In the genomic region with DNA sequence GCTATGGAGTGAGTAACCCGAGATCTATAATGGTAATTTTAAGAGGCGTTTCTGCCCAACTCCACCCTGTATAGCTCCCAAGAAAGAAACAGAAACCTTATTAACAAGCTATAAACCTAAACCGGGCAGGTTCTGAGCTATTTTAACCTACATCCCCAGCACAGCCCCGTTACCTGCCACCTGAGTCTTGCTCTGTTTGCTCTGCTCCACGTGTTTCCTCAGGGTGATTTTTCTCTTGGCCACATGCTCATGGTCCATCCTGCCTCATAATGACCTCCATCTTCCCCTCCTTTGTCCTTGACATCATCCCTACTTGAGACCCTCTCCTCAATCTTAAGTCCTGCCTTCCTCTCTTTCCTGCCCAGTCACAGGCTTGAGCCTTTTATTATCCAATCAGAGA, we compare ENCODE assay signal across 13 mouse cellular contexts. TPM values are rescaled to one million over a fixed set of nuclear protein-coding genes. Genes with fewer than 3 reads are reported as not detected.
DNase-seq lines count a peak whose midpoint lies in the region; ATAC-seq lines count a peak whose summit lies in the region.
"Had no signal": no experiment of that assay in that cellular context is flagged by ENCODE, and none has a peak within 500 bp of the region (broad histone marks: within the 10 kb centered on the region; RNA-seq: fewer than 3 reads in every experiment).

No protein-coding gene starts in this region.

- 88% methylated on average over 5 of the region's 5 CpGs for WGBS in heart, embryonic 16.5 days
- 91% methylated on average over 5 of the region's 5 CpGs for WGBS in neural tube, embryonic 12.5 days
- 89% methylated on average over 5 of the region's 5 CpGs for WGBS in limb, embryonic 10.5 days

- no peak overlapping the region for H3K27ac ChIP-seq in heart, embryonic 16.5 days (ENCODE audit: low read length)
- no peak overlapping the region for H3K27ac ChIP-seq in neural tube, embryonic 12.5 days
- no peak overlapping the region for H3K27ac ChIP-seq in limb, embryonic 10.5 days

- H3K4me3 ChIP-seq in heart, embryonic 16.5 days (ENCODE audit: low read length) = no peak overlapping the region
- no peak overlapping the region for H3K4me3 ChIP-seq in neural tube, embryonic 12.5 days
- H3K4me3 ChIP-seq in limb, embryonic 10.5 days = peak overlapping the region; percentile 10; the same call in 1 of the 2 replicates

- peak overlapping the region; percentile 28 for H3K4me2 ChIP-seq in heart, embryonic 16.5 days (ENCODE audit: low read depth, low read length)
- peak overlapping the region; percentile 30 for H3K4me2 ChIP-seq in neural tube, embryonic 12.5 days (replicated peaks)

- H3K27me3 ChIP-seq in heart, embryonic 16.5 days (ENCODE audit: control insufficient read depth, insufficient read depth, low read length) = no peaks in the 10 kb centered on the region
- H3K27me3 ChIP-seq in neural tube, embryonic 12.5 days (replicated peaks) = no peaks in the 10 kb centered on the region
- H3K27me3 ChIP-seq in limb, embryonic 10.5 days (ENCODE audit: low read depth, poor library complexity, severe bottlenecking) = no peaks in the 10 kb centered on the region

- no peak for DNase-seq in heart, postnatal 14 days
- DNase-seq in neural tube, embryonic 10.5 days (ENCODE audit: extremely low spot score, low spot score) = no peak
- DNase-seq in limb, embryonic 10.5 days (ENCODE audit: low spot score) = no peak
- no peak for DNase-seq in left cerebral cortex, postnatal 10 days (ENCODE audit: extremely low spot score in 1 of 2, low spot score in 2 of 2)
- DNase-seq in left cerebral cortex, postnatal 25 days (ENCODE audit: low spot score in 2 of 2) = no peak
- DNase-seq: cerebellum, adult 18-20 months; heart, postnatal 4 days; kidney, postnatal 14 days; layer of hippocampus, postnatal 36 days; lung, postnatal 4 days; thymus, postnatal 25 days had no signal

- H3K36me3 ChIP-seq in heart, embryonic 16.5 days (ENCODE audit: control insufficient read depth, insufficient read depth) = peaks cover 7% of the 10 kb centered on the region; the same call in 1 of the 2 replicates
- peaks cover 24% of the 10 kb centered on the region for H3K36me3 ChIP-seq in neural tube, embryonic 12.5 days
- H3K36me3 ChIP-seq in limb, embryonic 10.5 days = peaks cover 71% of the 10 kb centered on the region

- peaks cover 26% of the 10 kb centered on the region for H3K4me1 ChIP-seq in heart, embryonic 16.5 days (ENCODE audit: control insufficient read depth, insufficient read depth, low read length)
- H3K4me1 ChIP-seq in neural tube, embryonic 12.5 days = peaks cover 27% of the 10 kb centered on the region
- peaks cover 34% of the 10 kb centered on the region for H3K4me1 ChIP-seq in limb, embryonic 10.5 days

- H3K9me3 ChIP-seq in heart, embryonic 16.5 days (replicated peaks; ENCODE audit: control insufficient read depth, low read length) = no peaks in the 10 kb centered on the region
- no peaks in the 10 kb centered on the region for H3K9me3 ChIP-seq in neural tube, embryonic 12.5 days
- H3K9me3 ChIP-seq in limb, embryonic 10.5 days (replicated peaks) = no peaks in the 10 kb centered on the region

- H3K9ac ChIP-seq in heart, embryonic 16.5 days (ENCODE audit: low read length) = no peak overlapping the region
- H3K9ac ChIP-seq in neural tube, embryonic 12.5 days = no peak overlapping the region

- intact Hi-C loops in heart, postnatal 14 days (cut with DNase I) = no loop called here
- intact Hi-C loops in left cerebral cortex, postnatal 10 days (cut with DNase I) = loop anchor here (10.0 kb wide), 2 partner anchors 151 to 1241 kb away; no protein-coding TSS in a partner anchor
- intact Hi-C loops in left cerebral cortex, postnatal 25 days (cut with DNase I) = no loop called here

- ATAC-seq in heart, embryonic 16.5 days (replicated peaks; ENCODE audit: extremely low read depth, insufficient read depth, low FRiP score) = no peak
- no peak for ATAC-seq in neural tube, embryonic 12.5 days (ENCODE audit: low FRiP score, low read depth)

RNA-seq across cellular contexts. Expression of gene Haspin, which starts 3.9 kb away (rescaled TPM):
- 12.0 and 13.6 TPM in 2 replicates for polyA plus RNA-seq in heart, embryonic 16.5 days (2015; fragmentation: Nextera tagmentation; extraction: Ambion mirVana)
- total RNA-seq in heart, postnatal 14 days (2021) = 1 to 10 TPM in 1 of 2 experiments, under 1 TPM in 1; 0.81 to 1.3 TPM
- polyA plus RNA-seq in neural tube, embryonic 12.5 days (2016; fragmentation: Nextera tagmentation; extraction: Ambion mirVana) = 11.0 and 11.1 TPM in 2 replicates
- polyA plus RNA-seq in limb, embryonic 10.5 days (2016; fragmentation: Nextera tagmentation; extraction: Ambion mirVana) = 25.5 and 25.7 TPM in 2 replicates
- under 1 TPM; 0.75 to 0.92 TPM for total RNA-seq in left cerebral cortex, postnatal 10 days (2021)
- under 1 TPM; 0.21 to 0.25 TPM for total RNA-seq in left cerebral cortex, postnatal 25 days (2021)

RNA-seq across cellular contexts. Expression of gene P2rx5, which starts 26.0 kb away (rescaled TPM):
- polyA plus RNA-seq in heart, embryonic 16.5 days (2015; fragmentation: Nextera tagmentation; extraction: Ambion mirVana) = 2.2 and 2.9 TPM in 2 replicates
- total RNA-seq in heart, postnatal 14 days (2021) = 1 to 10 TPM; 6.9 to 7.7 TPM
- polyA plus RNA-seq in neural tube, embryonic 12.5 days (2016; fragmentation: Nextera tagmentation; extraction: Ambion mirVana) = 0.22 and 0.30 TPM in 2 replicates
- polyA plus RNA-seq in limb, embryonic 10.5 days (2016; fragmentation: Nextera tagmentation; extraction: Ambion mirVana) = 0.20 and 0.24 TPM in 2 replicates
- total RNA-seq in left cerebral cortex, postnatal 10 days (2021) = under 1 TPM; 0.32 to 0.54 TPM
- under 1 TPM; 0.32 to 0.44 TPM for total RNA-seq in left cerebral cortex, postnatal 25 days (2021)

RNA-seq across cellular contexts. Expression of gene Emc6, which starts 42.6 kb away (rescaled TPM):
- polyA plus RNA-seq in heart, embryonic 16.5 days (2015; fragmentation: Nextera tagmentation; extraction: Ambion mirVana) = 105 and 113 TPM in 2 replicates
- total RNA-seq in heart, postnatal 14 days (2021) = 10 to 100 TPM; 72.4 to 75.5 TPM
- polyA plus RNA-seq in neural tube, embryonic 12.5 days (2016; fragmentation: Nextera tagmentation; extraction: Ambion mirVana) = 122 and 129 TPM in 2 replicates
- polyA plus RNA-seq in limb, embryonic 10.5 days (2016; fragmentation: Nextera tagmentation; extraction: Ambion mirVana) = 114 and 133 TPM in 2 replicates
- total RNA-seq in left cerebral cortex, postnatal 10 days (2021) = 10 to 100 TPM; 59.7 to 65.4 TPM
- total RNA-seq in left cerebral cortex, postnatal 25 days (2021) = 10 to 100 TPM; 55.6 to 55.9 TPM

RNA-seq across cellular contexts. Expression of gene Tax1bp3, which starts 42.7 kb away (rescaled TPM):
- 237 and 257 TPM in 2 replicates for polyA plus RNA-seq in heart, embryonic 16.5 days (2015; fragmentation: Nextera tagmentation; extraction: Ambion mirVana)
- 10 to 100 TPM; 55.3 to 62.3 TPM for total RNA-seq in heart, postnatal 14 days (2021)
- polyA plus RNA-seq in neural tube, embryonic 12.5 days (2016; fragmentation: Nextera tagmentation; extraction: Ambion mirVana) = 198 and 205 TPM in 2 replicates
- 190 and 226 TPM in 2 replicates for polyA plus RNA-seq in limb, embryonic 10.5 days (2016; fragmentation: Nextera tagmentation; extraction: Ambion mirVana)
- 10 to 100 TPM; 18.2 to 20.2 TPM for total RNA-seq in left cerebral cortex, postnatal 10 days (2021)
- total RNA-seq in left cerebral cortex, postnatal 25 days (2021) = 10 to 100 TPM; 10.2 to 11.3 TPM

RNA-seq across cellular contexts. Expression of gene Itgae, which starts 43.8 kb away (rescaled TPM):
- polyA plus RNA-seq in heart, embryonic 16.5 days (2015; fragmentation: Nextera tagmentation; extraction: Ambion mirVana) = 1.4 and 2.2 TPM in 2 replicates
- under 1 TPM in 1 of 2 experiments, not detected in 1; 0.20 TPM for total RNA-seq in heart, postnatal 14 days (2021)
- 0.34 TPM in 2 replicates for polyA plus RNA-seq in neural tube, embryonic 12.5 days (2016; fragmentation: Nextera tagmentation; extraction: Ambion mirVana)
- polyA plus RNA-seq in limb, embryonic 10.5 days (2016; fragmentation: Nextera tagmentation; extraction: Ambion mirVana) = 0.48 and 0.58 TPM in 2 replicates
- total RNA-seq in left cerebral cortex, postnatal 10 days (2021) = under 1 TPM; 0.19 to 0.22 TPM
- total RNA-seq in left cerebral cortex, postnatal 25 days (2021) = under 1 TPM; 0.18 to 0.21 TPM

Comparison
In these comparisons a context has a peak if more than half of its experiments do, and no peak if none do; other contexts are left out.
1. RNA of gene P2rx5, which starts 26.0 kb away (total RNA-seq): 6.9 to 7.7 TPM in heart, postnatal 14 days; 0.32 to 0.54 TPM in left cerebral cortex, postnatal 10 days and 0.32 to 0.44 TPM in left cerebral cortex, postnatal 25 days; every median in the first group is over 4 times any median in the second.